Mouse (Mus musculus) intestine, embryonic 14.5 days (tissue): Measurements from ENCODE around the gene Pkdrej. TPM values are rescaled to one million over a fixed set of nuclear protein-coding genes. Genes with fewer than 3 reads are reported as not detected.
"Not testable (repeated sequence)": the region's sequence is repeated elsewhere in the genome, so short reads cannot be mapped to it uniquely, and the experiment has no call there.

Experiments used
- ATAC-seq: fragments of 200-750 bp; cut with Nextera tagmentation; replicated peaks from 2 replicates; pipeline ENCODE4 v1.8.0; 2017; ENCODE audit warnings: low read depth, moderate number of reproducible peaks, moderate TSS enrichment, moderate library complexity; ENCODE audit not compliant: low FRiP score, low TSS enrichment
- DNase-seq: peaks from one replicate; pipeline ENCODE4 v3.0.0-alpha.2; 2018; ENCODE audit warnings: low spot score
- H3K27ac ChIP-seq: fragments of 300-500 bp; sonication (generic); 2 replicates; pipeline ENCODE4 v1.5.1; 2014; ENCODE audit warnings: low read depth, mild to moderate bottlenecking, control low read depth
- H3K27me3 ChIP-seq: fragments of 300-500 bp; sonication (generic); replicated peaks from 2 replicates; pipeline ENCODE4 v1.6.1; 2014; ENCODE audit warnings: low read length, control low read depth; ENCODE audit not compliant: control insufficient read depth, insufficient read depth
- H3K36me3 ChIP-seq: fragments of 300-500 bp; sonication (generic); 2 replicates; pipeline ENCODE4 v1.6.1; 2014; ENCODE audit warnings: low read length, control low read depth; ENCODE audit not compliant: control insufficient read depth, insufficient read depth
- H3K4me1 ChIP-seq: fragments of 300-500 bp; sonication (generic); replicated peaks from 2 replicates; pipeline ENCODE4 v1.6.1; 2014; ENCODE audit warnings: low read length, control low read depth, mixed read lengths; ENCODE audit not compliant: control insufficient read depth, insufficient read depth
- H3K4me2 ChIP-seq: fragments of 300-500 bp; sonication (generic); 2 replicates; pipeline ENCODE4 v1.6.1; 2014; ENCODE audit warnings: low read length
- H3K4me3 ChIP-seq: fragments of 300-500 bp; sonication (generic); 2 replicates; pipeline ENCODE4 v1.5.1; 2014; ENCODE audit warnings: low read depth, low read length, control low read depth, mixed read lengths
- H3K9ac ChIP-seq: fragments of 300-500 bp; sonication (generic); 2 replicates; pipeline ENCODE4 v1.6.1; 2014; ENCODE audit warnings: mild to moderate bottlenecking, low read length
- H3K9me3 ChIP-seq: fragments of 300-500 bp; sonication (generic); 2 replicates; pipeline ENCODE4 v1.6.1; 2016; ENCODE audit warnings: low read length, control low read depth; ENCODE audit not compliant: control insufficient read depth
- WGBS: fragments of 180-500 bp; shearing (Covaris S2); extraction: QIAGEN DNeasy Blood & Tissue Kit; methylation state at CpG from one replicate; pipeline ENCODE4 v1.1.7; 2014; 5-methylcytosine and 5-hydroxymethylcytosine counted together
- polyA plus RNA-seq: library from polyadenylated mRNA; unstranded; fragments of >200 nt; fragmentation: Nextera tagmentation; extraction: Ambion mirVana; gene quantifications from 2 replicates; pipeline ENCODE4 v1.2.1, GENCODE M21; 2014

The Pkdrej gene
- polyA plus RNA-seq, result 0.36 and 0.37 TPM in 2 replicates

DNA sequence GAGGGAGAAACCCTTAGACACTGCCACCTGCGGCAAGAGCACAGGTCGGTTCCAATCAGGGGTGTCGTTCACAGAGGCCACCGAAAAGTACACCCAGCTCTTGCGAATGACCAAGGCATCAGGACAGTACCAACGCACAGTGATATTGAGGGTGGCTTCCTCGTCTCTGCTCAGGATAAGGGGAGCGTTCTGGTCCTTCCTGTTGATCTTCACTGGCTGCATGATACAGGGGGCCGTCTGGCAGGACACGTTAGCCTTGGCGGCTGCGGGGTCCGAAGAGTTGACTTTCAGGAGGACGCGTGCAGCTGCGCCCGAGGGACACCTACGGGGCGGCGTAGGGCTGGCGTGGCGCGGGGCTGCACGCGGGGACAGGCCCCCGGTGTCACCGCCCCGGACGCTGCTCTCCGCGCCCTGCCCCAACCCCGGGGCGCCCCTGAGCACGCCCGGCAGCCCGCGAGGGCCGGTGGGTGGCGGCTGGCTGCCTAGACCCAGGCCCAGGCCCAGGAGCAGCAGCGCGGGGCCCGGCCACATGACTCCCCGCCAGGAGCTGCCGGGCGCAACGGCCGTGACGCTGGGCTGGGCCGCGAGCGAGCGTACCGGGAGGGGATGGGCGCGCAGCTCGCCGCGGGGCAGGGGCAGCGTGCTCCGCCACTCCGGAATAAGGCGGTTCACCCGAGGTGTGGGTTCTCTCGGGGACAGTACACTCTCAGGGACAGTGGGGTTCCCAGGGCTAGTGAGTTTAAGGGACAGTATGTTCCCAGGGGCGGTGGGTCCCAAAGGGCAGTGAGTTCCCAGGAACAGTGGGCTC is at the start of gene Pkdrej:
Pkdrej (minus strand) TSS at position 532 of the 808 bp plus-strand sequence.
- 1% methylated on average over 60 of the region's 65 CpGs for WGBS
- Histone ChIP-seq H3K9ac (peak within 1 kb of the TSS; percentile 58), H3K4me2 (peak within 1 kb of the TSS; percentile 74), H3K4me3 (peak within 1 kb of the TSS; percentile 37), H3K27ac (no peak within 1 kb of the TSS), H3K36me3 (no peaks in the 10 kb centered on the region), H3K4me1 (no peaks in the 10 kb centered on the region), H3K9me3 (peaks cover 3% of the 10 kb centered on the region; the same call in 1 of the 2 replicates), H3K27me3 (0 out of 2 replicates have a peak, but pooled peaks cover 11% of the 10 kb centered on the region)
- DNase-seq (peak; percentile 74), ATAC-seq (peak; percentile 81)

DNA sequence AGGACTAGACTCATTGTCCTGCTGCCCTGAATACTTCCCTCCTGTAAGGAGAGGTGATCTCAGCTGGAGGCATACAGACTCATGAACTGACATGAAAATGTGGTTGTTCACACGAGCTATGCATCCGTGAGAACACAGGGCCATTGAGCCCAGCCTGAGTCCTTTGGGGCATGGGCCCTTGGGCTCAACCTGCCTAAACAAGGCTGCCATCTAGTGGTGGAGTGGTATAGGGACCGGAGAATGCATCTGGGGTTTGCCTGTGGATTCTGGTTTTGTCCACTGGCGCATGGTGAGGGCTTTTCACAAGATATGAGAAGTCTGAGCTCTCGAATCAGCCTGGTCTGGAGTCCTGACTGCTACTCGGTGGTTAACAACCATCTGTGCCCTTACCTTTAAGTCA is 46.2 kb upstream of the Pkdrej start:
- ATAC-seq (0 out of 2 replicates have a peak, but pooled peaks have one; percentile 21), DNase-seq (peak; percentile 79)
- H3K27ac ChIP-seq, result no peak overlapping the region
- H3K27me3 ChIP-seq, result no peaks in the 10 kb centered on the region
- no peak overlapping the region for H3K9ac ChIP-seq
- H3K4me2 ChIP-seq, result no peak overlapping the region
- 45% methylated on average over 6 of the region's 6 CpGs for WGBS
- H3K36me3 ChIP-seq, result peaks cover 86% of the 10 kb centered on the region
- H3K9me3 ChIP-seq, result no peaks in the 10 kb centered on the region
- H3K4me1 ChIP-seq, result no peaks in the 10 kb centered on the region
- no peak overlapping the region for H3K4me3 ChIP-seq

DNA sequence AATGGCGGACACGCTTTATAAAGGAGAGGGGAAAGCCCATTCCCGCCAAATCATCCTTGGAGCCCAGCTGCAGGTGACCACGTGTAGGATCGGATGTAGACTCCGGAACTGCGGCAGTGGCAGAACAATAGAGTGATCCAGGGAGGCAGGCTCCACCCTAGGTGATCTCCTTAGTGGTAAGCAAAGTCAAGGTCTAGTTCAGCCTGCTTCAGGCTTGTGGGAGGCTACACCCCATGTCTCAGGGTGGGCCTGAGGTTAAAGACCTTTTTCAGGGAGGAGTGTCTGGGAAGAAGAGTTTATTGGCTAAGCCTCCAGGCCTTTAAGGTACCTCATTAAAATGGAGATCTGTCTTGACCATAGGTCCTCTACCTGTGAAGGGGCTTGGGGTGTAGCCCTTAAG is 44.4 kb upstream of the Pkdrej start:
- H3K27ac ChIP-seq, H3K9ac ChIP-seq, H3K4me1 ChIP-seq, H3K4me3 ChIP-seq, H3K27me3 ChIP-seq, ATAC-seq, DNase-seq, H3K4me2 ChIP-seq, H3K9me3 ChIP-seq: not testable (repeated sequence)
- 94% methylated on average over 7 of the region's 7 CpGs for WGBS
- H3K36me3 ChIP-seq, result peaks cover 84% of the 10 kb centered on the region

GRCm38 (mm10) chr15:85859490-85860031 is 38.0 kb upstream of the Pkdrej start, which contains the start of gene Gtse1:
Gene Gtse1 (plus strand): TSS chr15:85859745.
- ATAC-seq, result peak; percentile 96

DNA sequence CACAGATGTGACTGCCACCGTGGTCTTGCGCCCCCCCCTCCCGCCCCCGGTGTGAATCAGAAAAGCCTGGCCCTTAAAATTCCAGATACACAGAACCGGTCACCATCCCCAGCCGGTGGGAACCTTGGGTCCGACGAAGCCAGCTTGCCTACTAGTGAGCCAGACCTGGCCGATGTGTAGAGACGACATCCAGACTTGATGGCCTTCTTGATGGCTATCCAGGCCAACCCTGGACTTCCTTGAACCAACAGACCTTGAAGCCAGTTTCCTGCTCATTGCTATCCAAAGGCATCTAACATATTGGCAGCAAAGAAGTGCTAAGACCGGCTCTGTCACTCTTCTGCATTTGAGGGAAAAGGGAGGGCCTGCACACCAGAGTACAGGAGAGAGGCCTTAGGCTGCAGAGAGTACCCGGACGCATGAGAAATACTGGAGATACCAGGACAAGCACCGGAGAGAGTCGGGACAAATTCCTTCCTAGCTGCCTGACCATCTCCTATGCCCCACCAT is 37.5 kb upstream of the Pkdrej start:
- Histone ChIP-seq H3K27ac (no peak overlapping the region; the same call in 1 of the 2 replicates), H3K4me3 (peak overlapping the region; percentile 71), H3K36me3 (peaks cover 28% of the 10 kb centered on the region), H3K4me2 (peak overlapping the region; percentile 75), H3K9ac (peak overlapping the region; percentile 65), H3K27me3 (no peaks in the 10 kb centered on the region), H3K9me3 (no peaks in the 10 kb centered on the region), H3K4me1 (peaks cover 16% of the 10 kb centered on the region)
- no peak for DNase-seq
- WGBS, result 11% methylated on average over 15 of the region's 15 CpGs
- ATAC-seq, result peak; percentile 21; the same call in 1 of the 2 replicates

More at GRCm38 (mm10) chr15:85859490-85860031, 38.0 kb upstream of the Pkdrej start, which contains the start of gene Gtse1:
- peak; percentile 93 for DNase-seq
- H3K4me3 ChIP-seq, result peak within 1 kb of the TSS; percentile 71
- H3K4me1 ChIP-seq, result peaks cover 16% of the 10 kb centered on the region
- no peaks in the 10 kb centered on the region for H3K27me3 ChIP-seq
- peaks cover 34% of the 10 kb centered on the region for H3K36me3 ChIP-seq
- peak within 1 kb of the TSS; percentile 65 for H3K9ac ChIP-seq
- peak within 1 kb of the TSS; percentile 5; the same call in 1 of the 2 replicates for H3K27ac ChIP-seq
- no peaks in the 10 kb centered on the region for H3K9me3 ChIP-seq
- under 1% methylated on average over 42 of the region's 42 CpGs for WGBS
- H3K4me2 ChIP-seq, result peak within 1 kb of the TSS; percentile 77

DNA sequence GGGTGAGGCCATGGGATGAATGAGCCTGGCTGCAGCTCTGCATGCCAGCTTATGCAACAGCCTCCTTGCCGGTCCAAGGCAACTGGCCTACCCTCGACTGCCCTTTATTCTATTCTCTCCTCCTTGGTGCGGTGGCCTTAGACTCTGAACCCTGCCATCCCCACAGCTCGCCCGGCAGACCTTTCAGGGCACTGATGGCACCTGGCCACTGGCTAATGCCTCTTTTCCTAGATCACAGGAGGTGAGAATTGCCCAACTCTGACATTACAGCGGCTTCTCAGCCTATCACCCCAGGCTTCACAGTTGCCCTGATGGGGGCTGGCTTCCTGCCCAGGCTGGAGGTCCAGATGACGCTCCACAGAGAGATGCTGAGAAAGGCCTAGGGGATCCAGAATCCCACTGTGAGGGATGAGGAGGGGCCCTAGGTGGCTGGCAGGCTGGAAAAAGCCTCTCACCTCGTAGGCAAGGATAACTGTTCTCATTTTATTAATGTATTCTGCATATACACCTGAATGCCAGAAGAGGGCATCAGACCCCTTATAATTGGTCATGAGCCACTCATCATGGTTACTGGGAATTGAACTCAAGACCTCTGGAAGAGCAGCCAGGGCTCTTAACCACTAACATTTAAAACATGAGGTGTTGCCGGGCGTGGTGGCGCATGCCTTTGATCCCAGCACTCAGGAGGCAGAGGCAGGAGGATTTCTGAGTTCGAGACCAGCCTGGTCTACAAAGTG is 30.3 kb upstream of the Pkdrej start:
- H3K4me1 ChIP-seq, result no peaks in the 10 kb centered on the region
- no peaks in the 10 kb centered on the region for H3K36me3 ChIP-seq
- no peaks in the 10 kb centered on the region for H3K27me3 ChIP-seq
- H3K4me2 ChIP-seq, result no peak overlapping the region
- H3K27ac ChIP-seq, result no peak overlapping the region
- H3K9me3 ChIP-seq, result no peaks in the 10 kb centered on the region
- 81% methylated on average over 12 of the region's 12 CpGs for WGBS
- H3K9ac ChIP-seq, result no peak overlapping the region
- H3K4me3 ChIP-seq, result no peak overlapping the region
- DNase-seq, result no peak
- ATAC-seq, result no peak

GRCm38 (mm10) chr15:85845071-85845470 is 23.5 kb upstream of the Pkdrej start:
- Histone ChIP-seq H3K27me3 (no peaks in the 10 kb centered on the region), H3K9me3 (no peaks in the 10 kb centered on the region), H3K4me3 (no peak overlapping the region), H3K4me2 (no peak overlapping the region), H3K4me1 (no peaks in the 10 kb centered on the region), H3K27ac (no peak overlapping the region), H3K9ac (no peak overlapping the region), H3K36me3 (no peaks in the 10 kb centered on the region)
- no peak for DNase-seq
- no peak for ATAC-seq

- Histone ChIP-seq H3K9ac (no peak overlapping the region), H3K4me2 (no peak overlapping the region), H3K27ac (no peak overlapping the region), H3K9me3 (no peaks in the 10 kb centered on the region), H3K27me3 (no peaks in the 10 kb centered on the region), H3K4me3 (no peak overlapping the region), H3K4me1 (no peaks in the 10 kb centered on the region), H3K36me3 (no peaks in the 10 kb centered on the region)
- ATAC-seq (no peak), DNase-seq (no peak)
- 75% methylated on average over 5 of the region's 5 CpGs for WGBS
These were observed 20.3 kb upstream of the Pkdrej start for GRCm38 (mm10) chr15:85841796-85842360.
